Mouse (Mus musculus) cerebellum, adult 2 months (tissue): ENCODE results near the gene Stat5b.

ENCODE experiments used
- CTCF ChIP-seq: fragments of 200-500 bp; IDR thresholded peaks from 2 replicates; pipeline ENCODE4 v1.5.1; 2011; ENCODE audit warnings: low read depth, mild to moderate bottlenecking, control low read depth, low read length, moderate library complexity, borderline replicate concordance; ENCODE audit not compliant: insufficient read depth
- POLR2A ChIP-seq: fragments of 200-500 bp; IDR thresholded peaks from 2 replicates; pipeline ENCODE4 v1.6.1; 2011; ENCODE audit warnings: low read length, control low read depth, borderline replicate concordance; ENCODE audit not compliant: insufficient read depth

GRCm38 (mm10) chr11:100791457-100792049, 59.0 kb downstream of the Stat5b start:
- TF ChIP-seq CTCF (no peak), POLR2A (no peak)
